In the genomic region with DNA sequence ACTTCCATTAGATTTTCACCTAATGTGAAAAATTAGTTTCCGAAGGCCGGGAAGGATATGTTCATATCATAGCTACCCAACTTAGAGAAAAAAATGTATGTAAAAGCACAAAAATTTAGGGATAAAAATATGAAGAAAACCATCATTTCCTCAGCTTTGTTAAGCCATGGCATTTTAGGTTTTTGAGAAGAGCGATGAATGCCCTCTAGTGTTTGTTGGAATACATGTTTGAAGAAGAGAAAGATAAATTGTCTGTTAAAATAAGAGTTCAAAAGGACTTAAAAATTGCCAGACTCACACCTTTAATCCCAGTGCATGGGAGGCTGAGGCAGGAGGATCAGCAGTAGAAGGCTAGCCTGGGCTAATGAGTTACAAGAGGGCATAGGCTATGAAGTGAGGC, we compare ENCODE assay signal across 17 mouse cellular contexts. TPM values are rescaled to one million over a fixed set of nuclear protein-coding genes. Genes with fewer than 3 reads are reported as not detected.
DNase-seq lines count a peak whose midpoint lies in the region; ATAC-seq and TF ChIP-seq lines count a peak whose summit lies in the region.
"Had no signal": no experiment of that assay in that cellular context is flagged by ENCODE, and none has a peak within 500 bp of the region (broad histone marks: within the 10 kb centered on the region; RNA-seq: fewer than 3 reads in every experiment).

No protein-coding gene starts in this region.

- TF ChIP-seq EP300 in stomach, postnatal 0 days (optimal IDR thresholded peaks at IDR 0.05) = no peak

- H3K4me3 ChIP-seq in forebrain, postnatal 0 days (ENCODE audit: low read depth, low read length) = no peak overlapping the region
- H3K4me3 ChIP-seq in forebrain, embryonic 16.5 days (replicated peaks; ENCODE audit: low read length) = no peak overlapping the region
- H3K4me3 ChIP-seq in kidney, postnatal 0 days (replicated peaks; ENCODE audit: low read depth, low read length) = no peak overlapping the region
- H3K4me3 ChIP-seq in kidney, adult 2 months (ENCODE audit: insufficient read depth, low read depth, low read length) = no peak overlapping the region
- H3K4me3 ChIP-seq in midbrain, postnatal 0 days (ENCODE audit: low read depth, low read length) = no peak overlapping the region
- H3K4me3 ChIP-seq in midbrain, embryonic 13.5 days (replicated peaks) = no peak overlapping the region
- H3K4me3 ChIP-seq in stomach, postnatal 0 days (ENCODE audit: low read depth, low read length) = no peak overlapping the region
- H3K4me3 ChIP-seq: embryonic facial prominence, embryonic 13.5 days; forebrain, embryonic 12.5 days; heart, embryonic 13.5 days; hindbrain, embryonic 15.5 days had no signal

- H3K4me1 ChIP-seq in forebrain, postnatal 0 days (ENCODE audit: insufficient read depth) = no peaks in the 10 kb centered on the region
- no peaks in the 10 kb centered on the region for H3K4me1 ChIP-seq in forebrain, embryonic 16.5 days (replicated peaks; ENCODE audit: control insufficient read depth, insufficient read depth, low read length)
- no peaks in the 10 kb centered on the region for H3K4me1 ChIP-seq in kidney, postnatal 0 days (replicated peaks; ENCODE audit: insufficient read depth, low read length)
- no peaks in the 10 kb centered on the region for H3K4me1 ChIP-seq in kidney, adult 2 months (ENCODE audit: control insufficient read depth, insufficient read depth, low read length)
- H3K4me1 ChIP-seq in midbrain, postnatal 0 days (ENCODE audit: insufficient read depth, low read length) = no peaks in the 10 kb centered on the region
- no peaks in the 10 kb centered on the region for H3K4me1 ChIP-seq in midbrain, embryonic 13.5 days (replicated peaks)
- H3K4me1 ChIP-seq in stomach, postnatal 0 days (replicated peaks; ENCODE audit: control insufficient read depth, insufficient read depth) = no peaks in the 10 kb centered on the region
- H3K4me1 ChIP-seq: embryonic facial prominence, embryonic 13.5 days; forebrain, embryonic 12.5 days had no signal

- no peak for DNase-seq in forebrain, postnatal 0 days
- DNase-seq in kidney, postnatal 0 days (ENCODE audit: low spot score) = no peak
- no peak for DNase-seq in kidney, adult 2 months
- DNase-seq in midbrain, postnatal 0 days (ENCODE audit: low spot score) = no peak
- DNase-seq in stomach, postnatal 0 days (ENCODE audit: low spot score) = no peak
- DNase-seq in kidney, postnatal 10 days = no peak
- DNase-seq: adrenal gland, postnatal 10 days; cerebellum, adult 18-20 months; cerebellum, adult 9-11 months; cerebellum, postnatal 36 days; heart, postnatal 36 days had no signal

- H3K36me3 ChIP-seq in forebrain, postnatal 0 days (ENCODE audit: insufficient read depth) = no peaks in the 10 kb centered on the region
- H3K36me3 ChIP-seq in forebrain, embryonic 16.5 days (ENCODE audit: control insufficient read depth, insufficient read depth) = no peaks in the 10 kb centered on the region
- H3K36me3 ChIP-seq in kidney, postnatal 0 days (ENCODE audit: insufficient read depth, low read length) = no peaks in the 10 kb centered on the region
- H3K36me3 ChIP-seq in kidney, adult 2 months (ENCODE audit: control insufficient read depth, insufficient read depth, low read length) = no peaks in the 10 kb centered on the region
- no peaks in the 10 kb centered on the region for H3K36me3 ChIP-seq in midbrain, postnatal 0 days (ENCODE audit: insufficient read depth, low read length)
- H3K36me3 ChIP-seq in midbrain, embryonic 13.5 days = no peaks in the 10 kb centered on the region
- H3K36me3 ChIP-seq in stomach, postnatal 0 days (ENCODE audit: control insufficient read depth, insufficient read depth, low read length) = no peaks in the 10 kb centered on the region
- H3K36me3 ChIP-seq: embryonic facial prominence, embryonic 13.5 days; forebrain, embryonic 12.5 days; heart, embryonic 13.5 days; hindbrain, embryonic 15.5 days had no signal

- no peak for TF ChIP-seq POLR2A in kidney, adult 2 months (IDR thresholded peaks at IDR 0.05; ENCODE audit: low read depth, low read length)

- 90% methylated on average over 3 of the region's 3 CpGs for WGBS in forebrain, postnatal 0 days
- 94% methylated on average over 3 of the region's 3 CpGs for WGBS in forebrain, embryonic 16.5 days
- WGBS in kidney, postnatal 0 days = 97% methylated on average over 3 of the region's 3 CpGs
- WGBS in kidney, adult 2 months = 94% methylated on average over 3 of the region's 3 CpGs
- WGBS in midbrain, postnatal 0 days = 95% methylated on average over 3 of the region's 3 CpGs
- 93% methylated on average over 3 of the region's 3 CpGs for WGBS in midbrain, embryonic 13.5 days
- WGBS in stomach, postnatal 0 days = 92% methylated on average over 3 of the region's 3 CpGs

- no peak overlapping the region for H3K4me2 ChIP-seq in forebrain, postnatal 0 days (ENCODE audit: low read depth)
- H3K4me2 ChIP-seq in forebrain, embryonic 16.5 days (ENCODE audit: low read length) = no peak overlapping the region
- no peak overlapping the region for H3K4me2 ChIP-seq in kidney, postnatal 0 days (ENCODE audit: low read length)
- H3K4me2 ChIP-seq in midbrain, postnatal 0 days (ENCODE audit: low read depth, low read length, poor library complexity, severe bottlenecking) = no peak overlapping the region
- no peak overlapping the region for H3K4me2 ChIP-seq in midbrain, embryonic 13.5 days (replicated peaks)
- H3K4me2 ChIP-seq in stomach, postnatal 0 days (replicated peaks; ENCODE audit: low read depth) = no peak overlapping the region
- H3K4me2 ChIP-seq: embryonic facial prominence, embryonic 13.5 days; forebrain, embryonic 12.5 days; heart, embryonic 13.5 days; hindbrain, embryonic 15.5 days had no signal

- peak; percentile 51 for TF ChIP-seq CTCF in forebrain, postnatal 0 days (IDR thresholded peaks at IDR 0.05; ENCODE audit: low read depth)
- TF ChIP-seq CTCF in kidney, postnatal 0 days (IDR thresholded peaks at IDR 0.05; ENCODE audit: low read depth) = peak; percentile 39; the same call in 1 of the 2 replicates
- TF ChIP-seq CTCF in kidney, adult 2 months (conservative IDR thresholded peaks at IDR 0.05; ENCODE audit: insufficient read depth, insufficient read length, low read depth, low read length) = no peak
- TF ChIP-seq CTCF in midbrain, postnatal 0 days (IDR thresholded peaks at IDR 0.05) = peak; percentile 59
- 0 out of 2 replicates have a peak, but pooled peaks have one; percentile 10 for TF ChIP-seq CTCF in stomach, postnatal 0 days (IDR thresholded peaks at IDR 0.05; ENCODE audit: low read depth)

- H3K27ac ChIP-seq in forebrain, postnatal 0 days (ENCODE audit: low read depth, low read length) = no peak overlapping the region
- no peak overlapping the region for H3K27ac ChIP-seq in forebrain, embryonic 16.5 days (ENCODE audit: low read length)
- no peak overlapping the region for H3K27ac ChIP-seq in kidney, postnatal 0 days
- H3K27ac ChIP-seq in kidney, adult 2 months (ENCODE audit: insufficient read depth, low read depth, low read length) = no peak overlapping the region
- no peak overlapping the region for H3K27ac ChIP-seq in midbrain, postnatal 0 days (ENCODE audit: low read depth, low read length)
- no peak overlapping the region for H3K27ac ChIP-seq in midbrain, embryonic 13.5 days
- no peak overlapping the region for H3K27ac ChIP-seq in stomach, postnatal 0 days (replicated peaks)
- H3K27ac ChIP-seq: embryonic facial prominence, embryonic 13.5 days; forebrain, embryonic 12.5 days; heart, embryonic 13.5 days; hindbrain, embryonic 15.5 days had no signal

- no peak for ATAC-seq in forebrain, postnatal 0 days
- no peak for ATAC-seq in forebrain, embryonic 16.5 days
- no peak for ATAC-seq in kidney, postnatal 0 days (replicated peaks; ENCODE audit: low FRiP score, low read depth)
- no peak for ATAC-seq in midbrain, postnatal 0 days (ENCODE audit: low FRiP score)
- ATAC-seq in midbrain, embryonic 13.5 days = no peak
- ATAC-seq in stomach, postnatal 0 days (ENCODE audit: low FRiP score, low TSS enrichment) = no peak

- H3K9ac ChIP-seq in forebrain, postnatal 0 days = no peak overlapping the region
- H3K9ac ChIP-seq in forebrain, embryonic 16.5 days (replicated peaks; ENCODE audit: low read depth, low read length) = no peak overlapping the region
- H3K9ac ChIP-seq in kidney, postnatal 0 days (ENCODE audit: low read depth, low read length) = no peak overlapping the region
- H3K9ac ChIP-seq in midbrain, postnatal 0 days (replicated peaks; ENCODE audit: low read length, poor library complexity, severe bottlenecking) = no peak overlapping the region
- H3K9ac ChIP-seq in midbrain, embryonic 13.5 days (replicated peaks) = no peak overlapping the region
- no peak overlapping the region for H3K9ac ChIP-seq in stomach, postnatal 0 days (ENCODE audit: low read length)
- H3K9ac ChIP-seq: embryonic facial prominence, embryonic 13.5 days; forebrain, embryonic 12.5 days; heart, embryonic 13.5 days; hindbrain, embryonic 15.5 days had no signal

- no peaks in the 10 kb centered on the region for H3K9me3 ChIP-seq in forebrain, postnatal 0 days (ENCODE audit: low read length)
- H3K9me3 ChIP-seq in forebrain, embryonic 16.5 days (ENCODE audit: control insufficient read depth, low read length) = no peaks in the 10 kb centered on the region
- H3K9me3 ChIP-seq in kidney, postnatal 0 days (replicated peaks; ENCODE audit: low read length) = no peaks in the 10 kb centered on the region
- no peaks in the 10 kb centered on the region for H3K9me3 ChIP-seq in midbrain, postnatal 0 days (ENCODE audit: low read length)
- H3K9me3 ChIP-seq in midbrain, embryonic 13.5 days = no peaks in the 10 kb centered on the region
- H3K9me3 ChIP-seq in stomach, postnatal 0 days (ENCODE audit: control insufficient read depth, low read length) = no peaks in the 10 kb centered on the region
- H3K9me3 ChIP-seq: embryonic facial prominence, embryonic 13.5 days; forebrain, embryonic 12.5 days; heart, embryonic 13.5 days; hindbrain, embryonic 15.5 days had no signal

- no peaks in the 10 kb centered on the region for H3K27me3 ChIP-seq in forebrain, postnatal 0 days (ENCODE audit: insufficient read depth, low read length)
- no peaks in the 10 kb centered on the region for H3K27me3 ChIP-seq in forebrain, embryonic 16.5 days (replicated peaks; ENCODE audit: control insufficient read depth, insufficient read depth, low read length)
- no peaks in the 10 kb centered on the region for H3K27me3 ChIP-seq in kidney, postnatal 0 days (ENCODE audit: insufficient read depth, low read length)
- H3K27me3 ChIP-seq in kidney, adult 2 months (replicated peaks; ENCODE audit: control insufficient read depth, insufficient read depth, low read length) = no peaks in the 10 kb centered on the region
- H3K27me3 ChIP-seq in midbrain, postnatal 0 days (ENCODE audit: insufficient read depth, low read length) = no peaks in the 10 kb centered on the region; the same call in 1 of the 2 replicates
- H3K27me3 ChIP-seq in midbrain, embryonic 13.5 days = no peaks in the 10 kb centered on the region
- H3K27me3 ChIP-seq in stomach, postnatal 0 days (ENCODE audit: control insufficient read depth, insufficient read depth, low read length) = no peaks in the 10 kb centered on the region
- H3K27me3 ChIP-seq: embryonic facial prominence, embryonic 13.5 days; forebrain, embryonic 12.5 days; heart, embryonic 13.5 days; hindbrain, embryonic 15.5 days had no signal

RNA-seq across cellular contexts. Expression of a gene that starts 10.5 kb away (rescaled TPM):
- total RNA-seq in forebrain, postnatal 0 days (2014; rRNA removed) = 5.8 and 10.5 TPM in 2 replicates
- polyA plus RNA-seq in forebrain, postnatal 0 days (2015; fragmentation: Nextera tagmentation; extraction: Ambion mirVana) = 3.2 and 3.3 TPM in 2 replicates
- polyA plus RNA-seq in forebrain, embryonic 16.5 days (2015; fragmentation: Nextera tagmentation; extraction: Ambion mirVana) = 3.9 and 4.1 TPM in 2 replicates
- polyA plus RNA-seq in kidney, postnatal 0 days (2015; fragmentation: Nextera tagmentation; extraction: Ambion mirVana) = 2.0 and 2.3 TPM in 2 replicates
- polyA plus RNA-seq in kidney, adult 2 months (2012; rRNA removed) = 3.6 and 4.0 TPM in 2 replicates
- total RNA-seq in midbrain, postnatal 0 days (2014; rRNA removed) = 6.7 and 7.6 TPM in 2 replicates
- polyA plus RNA-seq in midbrain, postnatal 0 days (2015; fragmentation: Nextera tagmentation; extraction: Ambion mirVana) = 2.5 TPM in 2 replicates
- polyA plus RNA-seq in midbrain, embryonic 13.5 days (2015; fragmentation: Nextera tagmentation; extraction: Ambion mirVana) = 3.2 and 4.2 TPM in 2 replicates
- 0.87 and 1.0 TPM in 2 replicates for polyA plus RNA-seq in stomach, postnatal 0 days (2015; fragmentation: Nextera tagmentation; extraction: Ambion mirVana)
